Mouse (Mus musculus): ENCODE data around the gene Atrnl1. TPM values are rescaled to one million over a fixed set of nuclear protein-coding genes. Genes with fewer than 3 reads are reported as not detected.

The Atrnl1 gene
- polyA plus RNA-seq, 1 experiment from 2014 or later = 5.1 TPM

DNA sequence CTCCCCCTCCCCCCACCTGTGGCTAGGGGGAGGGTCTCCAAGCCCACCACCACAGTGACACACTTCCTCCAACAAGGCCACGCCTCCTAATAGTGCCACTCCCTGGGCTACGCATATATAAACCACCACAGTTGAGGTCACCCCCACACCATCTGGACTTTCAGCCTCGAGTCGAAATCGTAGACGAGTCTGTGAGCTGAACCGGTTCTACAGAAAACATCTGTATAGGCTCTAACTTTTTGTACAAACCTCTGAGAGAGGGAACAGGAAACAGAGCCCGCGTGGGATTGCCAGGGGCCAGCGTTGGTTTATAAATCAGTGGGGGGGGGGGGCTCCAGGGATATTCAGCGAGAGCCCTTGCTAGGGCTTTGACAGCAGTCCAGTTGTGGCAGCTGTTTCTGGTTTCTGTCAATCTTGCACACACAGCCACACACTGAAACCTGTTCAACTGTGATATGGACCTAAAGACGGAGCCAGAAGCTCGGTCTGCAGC is 508.9 kb downstream of the Atrnl1 start:
- Histone ChIP-seq H3K27me3 (ENCODE audit: insufficient read depth, poor library complexity, severe bottlenecking) (0 out of 2 replicates have a peak, but pooled peaks cover 3% of the 10 kb centered on the region), H3K9me3 (no peaks in the 10 kb centered on the region), H3K27ac (peak overlapping the region; percentile 29; the same call in 1 of the 2 replicates), H3K4me1 (peaks cover 23% of the 10 kb centered on the region), H3K4me3 (no peak overlapping the region), H3K36me3 (no peaks in the 10 kb centered on the region)
- DNase-seq (ENCODE audit: low spot score) = no peak
- 54% methylated on average over 13 of the region's 13 CpGs for WGBS

DNA sequence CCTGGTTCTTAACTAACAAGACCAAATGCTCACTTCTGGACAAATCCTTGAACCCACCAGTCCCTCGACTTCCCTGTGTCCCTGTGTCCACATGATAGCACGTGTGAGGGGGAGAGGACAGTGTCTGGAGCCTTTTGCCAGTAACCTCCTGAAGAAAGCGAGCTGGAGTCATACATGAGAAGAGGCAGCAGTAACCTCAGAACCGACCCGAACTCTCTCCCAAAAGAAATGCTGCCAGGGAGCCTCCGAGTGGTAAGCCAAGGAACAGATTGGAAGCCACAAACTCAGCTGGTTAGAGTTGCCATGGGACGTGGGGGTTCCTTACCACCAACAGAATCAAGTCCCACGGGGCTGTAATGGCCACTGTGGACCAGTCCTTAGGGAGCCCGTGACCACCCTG is 509.8 kb downstream of the Atrnl1 start:
- Histone ChIP-seq H3K4me1 (peaks cover 23% of the 10 kb centered on the region), H3K9me3 (no peaks in the 10 kb centered on the region), H3K36me3 (no peaks in the 10 kb centered on the region), H3K27me3 (ENCODE audit: insufficient read depth, poor library complexity, severe bottlenecking) (0 out of 2 replicates have a peak, but pooled peaks cover 3% of the 10 kb centered on the region), H3K27ac (no peak overlapping the region), H3K4me3 (no peak overlapping the region)
- DNase-seq (ENCODE audit: low spot score) = no peak
- 87% methylated on average over 9 of the region's 9 CpGs for WGBS

DNA sequence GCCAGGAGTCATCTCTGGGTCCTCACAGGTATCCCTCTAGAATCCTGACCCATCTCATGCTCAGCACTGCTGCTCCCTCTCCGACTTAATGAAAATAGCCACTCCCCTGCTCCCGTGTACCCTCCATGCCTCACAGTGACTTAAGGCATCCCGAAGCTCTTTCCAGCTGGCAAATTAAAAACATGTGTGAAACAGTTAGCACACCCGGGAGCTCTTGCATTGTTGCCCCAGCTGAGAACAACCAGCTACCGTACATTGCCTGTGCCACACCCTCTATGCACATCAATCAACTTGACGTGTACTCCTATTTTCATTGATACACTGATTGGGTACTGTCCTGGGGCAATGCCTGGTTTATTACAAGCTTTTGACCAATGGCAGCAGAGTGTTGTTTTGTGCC is 510.8 kb downstream of the Atrnl1 start:
- Histone ChIP-seq H3K27me3 (ENCODE audit: insufficient read depth, poor library complexity, severe bottlenecking) (0 out of 2 replicates have a peak, but pooled peaks cover 3% of the 10 kb centered on the region), H3K4me1 (peaks cover 23% of the 10 kb centered on the region), H3K9me3 (no peaks in the 10 kb centered on the region), H3K36me3 (no peaks in the 10 kb centered on the region), H3K4me3 (no peak overlapping the region), H3K27ac (no peak overlapping the region)
- 61% methylated on average over 6 of the region's 6 CpGs for WGBS
- DNase-seq (ENCODE audit: low spot score) = no peak

DNA sequence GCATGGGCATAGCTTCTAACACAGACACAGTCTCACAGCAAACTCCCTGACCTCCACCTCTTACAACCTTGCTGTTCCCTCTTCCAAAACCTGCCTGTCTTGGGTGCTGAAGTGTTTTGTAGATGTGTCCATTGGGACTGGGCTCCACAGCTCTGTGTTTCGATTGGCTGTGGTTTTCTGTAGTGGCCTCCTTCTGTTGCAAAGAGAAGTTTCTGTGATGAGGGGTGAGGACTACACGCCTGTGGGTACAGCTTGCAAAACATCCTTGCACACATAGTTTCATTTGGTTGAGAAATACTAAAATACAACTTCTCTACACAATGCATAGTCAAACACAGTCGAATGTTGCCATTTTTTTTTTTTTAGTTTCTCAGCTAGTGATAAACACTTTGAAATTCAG is 512.8 kb downstream of the Atrnl1 start:
- Histone ChIP-seq H3K27ac (no peak overlapping the region), H3K36me3 (no peaks in the 10 kb centered on the region), H3K4me3 (no peak overlapping the region), H3K4me1 (peaks cover 23% of the 10 kb centered on the region), H3K9me3 (no peaks in the 10 kb centered on the region), H3K27me3 (ENCODE audit: insufficient read depth, poor library complexity, severe bottlenecking) (0 out of 2 replicates have a peak, but pooled peaks cover 3% of the 10 kb centered on the region)
- DNase-seq (ENCODE audit: low spot score) = no peak
- 94% methylated on average over 3 of the region's 3 CpGs for WGBS

DNA sequence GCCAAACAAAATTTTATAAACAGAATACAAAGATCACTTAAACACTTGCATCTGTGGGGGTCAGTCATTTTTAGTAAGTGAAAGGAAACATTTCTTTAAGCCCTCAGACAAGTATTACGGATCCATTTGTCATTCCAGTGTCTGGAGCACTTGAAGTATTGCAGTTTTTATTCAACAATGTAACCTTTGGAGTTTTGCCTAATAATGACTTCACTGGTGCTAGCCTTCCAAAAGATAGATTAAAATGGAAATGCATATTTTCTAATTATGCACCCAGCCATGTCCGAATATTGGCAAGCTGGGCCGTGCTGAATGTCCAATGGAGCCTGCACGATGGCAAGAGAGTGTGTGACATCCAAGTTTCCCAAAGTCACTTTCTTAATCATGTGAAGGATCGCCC is 513.7 kb downstream of the Atrnl1 start:
- no peaks in the 10 kb centered on the region for H3K9me3 ChIP-seq

DNA sequence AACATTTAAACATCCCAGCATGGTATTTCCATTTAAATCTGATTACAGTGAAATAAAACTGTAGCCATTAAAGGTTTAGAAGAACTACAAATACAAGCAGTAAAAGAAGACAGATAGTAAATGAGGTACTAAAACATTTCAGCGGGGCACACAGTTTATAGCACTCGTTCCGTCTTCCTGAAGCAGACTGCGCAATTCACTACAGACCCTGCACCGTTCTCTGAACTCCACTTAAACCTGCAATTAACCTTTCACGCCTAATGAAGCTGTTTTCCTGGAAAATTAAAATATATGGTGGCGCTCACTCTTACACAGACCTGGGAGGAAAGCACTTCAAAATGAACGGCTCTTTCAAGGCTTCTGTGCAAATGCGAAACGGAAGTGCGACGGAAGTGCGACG is 514.2 kb downstream of the Atrnl1 start:
- DNase-seq (ENCODE audit: low spot score) = no peak
- peaks cover 16% of the 10 kb centered on the region for H3K4me1 ChIP-seq
- 0 out of 2 replicates have a peak, but pooled peaks cover 3% of the 10 kb centered on the region for H3K27me3 ChIP-seq (ENCODE audit: insufficient read depth, poor library complexity, severe bottlenecking)
- no peak overlapping the region for H3K4me3 ChIP-seq
- no peaks in the 10 kb centered on the region for H3K36me3 ChIP-seq
- no peaks in the 10 kb centered on the region for H3K9me3 ChIP-seq
- H3K27ac ChIP-seq = no peak overlapping the region
- 90% methylated on average over 14 of the region's 14 CpGs for WGBS

More for the DNA sequence above, 513.7 kb downstream of the Atrnl1 start:
- Histone ChIP-seq H3K36me3 (no peaks in the 10 kb centered on the region), H3K27me3 (ENCODE audit: insufficient read depth, poor library complexity, severe bottlenecking) (0 out of 2 replicates have a peak, but pooled peaks cover 3% of the 10 kb centered on the region), H3K4me3 (no peak overlapping the region), H3K4me1 (peaks cover 20% of the 10 kb centered on the region), H3K27ac (no peak overlapping the region)
- WGBS = 93% methylated on average over 5 of the region's 5 CpGs
- DNase-seq (ENCODE audit: low spot score) = no peak

DNA sequence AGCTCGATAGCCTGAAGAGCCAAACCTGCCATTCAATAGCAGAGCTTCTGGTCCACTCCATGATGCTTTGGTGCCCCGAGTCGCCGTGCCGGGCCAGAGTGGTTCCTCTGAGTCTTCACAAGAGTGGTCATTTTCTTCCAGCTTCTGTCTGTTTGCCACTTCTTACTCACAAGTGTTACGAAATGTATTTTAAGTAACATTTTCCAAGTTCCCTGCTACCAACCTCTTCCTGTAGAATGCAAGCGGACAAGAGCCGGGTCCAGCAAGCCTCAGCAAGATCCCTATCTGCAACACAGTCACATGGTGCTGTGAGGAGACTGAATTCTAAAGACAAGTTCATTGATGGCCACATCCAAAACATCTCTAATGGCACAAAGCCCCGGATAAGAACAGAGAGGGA is 521.1 kb downstream of the Atrnl1 start:
- peaks cover 5% of the 10 kb centered on the region; the same call in 1 of the 2 replicates for H3K36me3 ChIP-seq
- 83% methylated on average over 9 of the region's 9 CpGs for WGBS
- no peak for DNase-seq (ENCODE audit: low spot score)
- H3K27me3 ChIP-seq (ENCODE audit: insufficient read depth, poor library complexity, severe bottlenecking) = no peaks in the 10 kb centered on the region
- no peak overlapping the region for H3K27ac ChIP-seq
- H3K4me3 ChIP-seq = no peak overlapping the region
- H3K9me3 ChIP-seq = no peaks in the 10 kb centered on the region
- H3K4me1 ChIP-seq = 0 out of 2 replicates have a peak, but pooled peaks cover 3% of the 10 kb centered on the region

DNA sequence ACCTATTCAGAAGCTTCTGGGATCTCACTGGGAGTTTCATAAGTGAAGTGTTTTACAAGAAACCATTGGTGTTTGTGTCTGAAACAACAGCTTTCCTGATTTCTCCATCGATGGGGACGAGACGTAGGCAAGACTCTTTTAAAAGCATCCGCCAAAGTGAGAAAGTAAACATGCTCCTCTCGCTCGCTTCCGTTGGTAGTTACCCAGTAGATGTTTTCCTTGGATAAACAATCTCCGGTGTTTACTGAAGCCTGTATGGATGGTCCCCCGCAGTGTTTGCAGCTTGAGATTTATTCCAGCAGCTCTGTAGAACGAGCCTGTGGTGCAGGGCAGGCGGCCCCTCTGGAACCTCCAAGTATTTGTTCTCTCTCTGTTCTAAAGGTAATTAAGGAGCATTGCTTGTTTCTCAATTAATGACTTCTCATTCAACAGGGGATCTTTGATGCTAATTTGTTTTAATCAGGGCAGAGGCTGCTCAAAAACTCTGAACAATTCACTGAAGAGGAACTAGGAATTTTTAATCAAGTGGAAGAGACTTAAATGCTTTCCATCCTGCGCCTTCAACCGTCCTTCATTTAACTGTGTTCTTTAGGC is 529.5 kb downstream of the Atrnl1 start:
- H3K27ac ChIP-seq = no peak overlapping the region
- 41% methylated on average over 13 of the region's 13 CpGs for WGBS
- DNase-seq (ENCODE audit: low spot score) = no peak

DNA sequence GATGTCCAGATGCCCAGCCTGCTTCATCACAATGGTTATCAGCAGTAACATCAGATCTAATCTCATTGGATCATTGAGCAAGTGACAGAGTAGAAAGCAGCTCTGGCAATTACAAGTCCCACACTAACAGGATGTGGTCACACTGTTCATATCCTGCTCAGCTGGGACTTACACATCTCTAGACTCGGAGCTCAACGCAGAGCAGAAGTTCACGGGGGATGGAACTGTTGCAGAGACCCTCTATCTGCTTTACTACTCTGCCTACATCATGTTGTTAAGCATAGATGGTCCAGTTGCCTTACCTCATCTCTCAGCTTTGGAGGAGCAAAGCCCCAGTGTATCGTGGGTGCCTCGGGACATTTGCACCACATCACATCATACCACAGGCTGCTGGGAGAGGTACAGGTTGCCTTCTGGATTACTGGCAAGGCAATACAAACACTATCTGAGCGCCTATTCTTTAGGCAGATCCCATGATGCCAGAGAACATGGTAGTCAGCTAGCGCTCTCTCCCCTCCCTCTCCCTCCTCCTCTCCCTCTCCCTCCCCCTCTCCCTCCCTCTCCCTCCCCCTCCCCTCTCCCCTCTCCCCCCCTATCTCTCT is 533.1 kb downstream of the Atrnl1 start:
- no peaks in the 10 kb centered on the region for H3K36me3 ChIP-seq
- H3K9me3 ChIP-seq = no peaks in the 10 kb centered on the region
- no peak overlapping the region for H3K27ac ChIP-seq
- H3K4me3 ChIP-seq = no peak overlapping the region
- peaks cover 5% of the 10 kb centered on the region; the same call in 1 of the 2 replicates for H3K27me3 ChIP-seq (ENCODE audit: insufficient read depth, poor library complexity, severe bottlenecking)
- DNase-seq (ENCODE audit: low spot score) = no peak
- H3K4me1 ChIP-seq = peaks cover 9% of the 10 kb centered on the region; the same call in 1 of the 2 replicates
- 88% methylated on average over 7 of the region's 7 CpGs for WGBS

More for the DNA sequence above, 529.5 kb downstream of the Atrnl1 start:
- Histone ChIP-seq H3K9me3 (no peaks in the 10 kb centered on the region), H3K4me3 (no peak overlapping the region), H3K4me1 (0 out of 2 replicates have a peak, but pooled peaks cover 8% of the 10 kb centered on the region), H3K27me3 (ENCODE audit: insufficient read depth, poor library complexity, severe bottlenecking) (no peaks in the 10 kb centered on the region), H3K36me3 (no peaks in the 10 kb centered on the region)

DNA sequence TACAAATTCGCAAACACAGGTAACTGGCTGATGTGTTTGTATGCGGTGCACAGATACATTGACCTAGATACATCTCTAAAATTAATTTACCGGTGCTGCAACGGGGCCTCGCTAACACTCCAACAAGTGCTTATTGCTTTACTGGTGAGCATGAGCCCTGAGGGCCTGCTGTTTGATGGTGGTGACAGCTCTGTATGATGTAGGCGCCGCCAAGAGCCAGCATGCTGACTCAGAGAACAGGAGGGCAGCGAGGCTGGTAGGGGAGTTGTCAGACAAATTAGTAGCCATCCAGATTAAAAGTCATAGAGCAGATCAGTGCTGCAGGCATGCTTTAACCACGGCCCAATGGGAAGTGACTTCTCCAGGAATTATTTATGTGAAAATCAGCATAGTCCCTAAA is 534.7 kb downstream of the Atrnl1 start:
- peaks cover 9% of the 10 kb centered on the region; the same call in 1 of the 2 replicates for H3K4me1 ChIP-seq
- H3K27me3 ChIP-seq (ENCODE audit: insufficient read depth, poor library complexity, severe bottlenecking) = peaks cover 9% of the 10 kb centered on the region; the same call in 1 of the 2 replicates
- H3K9me3 ChIP-seq = no peaks in the 10 kb centered on the region
- H3K4me3 ChIP-seq = no peak overlapping the region
- no peak overlapping the region for H3K27ac ChIP-seq
- no peaks in the 10 kb centered on the region for H3K36me3 ChIP-seq
- no peak for DNase-seq (ENCODE audit: low spot score)
- 49% methylated on average over 9 of the region's 9 CpGs for WGBS

DNA sequence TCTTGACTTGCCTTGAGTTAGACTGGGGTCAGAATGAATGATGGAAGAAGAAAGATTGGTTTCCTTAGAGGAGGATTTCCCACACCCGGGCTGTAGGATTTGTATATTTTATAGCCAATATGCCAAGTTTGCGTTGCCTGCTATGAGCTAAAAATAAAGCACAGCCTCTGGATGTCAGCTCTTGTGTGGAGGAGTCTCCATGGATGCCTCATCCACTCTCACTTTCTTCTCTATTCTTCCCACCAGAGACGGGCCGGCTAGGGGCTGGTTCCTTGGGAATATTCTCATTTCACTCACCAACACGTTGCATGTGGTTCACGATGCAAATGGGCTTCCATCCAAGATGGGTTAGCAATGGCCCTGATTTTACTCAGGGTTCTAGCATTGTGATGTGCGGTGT is 540.4 kb downstream of the Atrnl1 start:
- Histone ChIP-seq H3K36me3 (no peaks in the 10 kb centered on the region), H3K27ac (no peak overlapping the region), H3K27me3 (ENCODE audit: insufficient read depth, poor library complexity, severe bottlenecking) (peaks cover 9% of the 10 kb centered on the region; the same call in 1 of the 2 replicates), H3K9me3 (no peaks in the 10 kb centered on the region), H3K4me3 (no peak overlapping the region), H3K4me1 (no peaks in the 10 kb centered on the region)
- DNase-seq (ENCODE audit: low spot score) = no peak
- 90% methylated on average over 7 of the region's 7 CpGs for WGBS

DNA sequence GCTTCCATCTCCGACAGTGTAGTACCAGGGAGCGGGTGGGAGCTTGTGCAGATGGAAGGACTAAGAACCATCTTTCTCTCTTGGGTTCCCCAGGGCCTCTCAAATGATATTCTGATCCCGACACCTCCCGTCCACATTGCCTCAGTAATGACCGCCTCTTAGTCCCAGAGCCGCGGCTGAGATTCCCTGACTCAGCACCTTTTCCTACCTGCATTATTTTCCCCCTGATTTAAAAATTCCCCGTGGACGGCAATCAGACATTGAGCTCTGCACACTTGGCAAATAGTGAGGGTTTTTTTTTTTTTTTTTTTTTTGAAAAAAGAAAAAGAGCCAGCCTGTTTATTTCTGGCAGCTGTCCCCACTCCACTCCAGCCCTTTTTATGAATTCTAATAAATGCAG is 550.7 kb downstream of the Atrnl1 start:
- H3K27me3 ChIP-seq (ENCODE audit: insufficient read depth, poor library complexity, severe bottlenecking) = peaks cover 24% of the 10 kb centered on the region
- no peaks in the 10 kb centered on the region for H3K36me3 ChIP-seq
- H3K4me3 ChIP-seq = no peak overlapping the region
- no peaks in the 10 kb centered on the region for H3K4me1 ChIP-seq
- H3K9me3 ChIP-seq = no peaks in the 10 kb centered on the region
- WGBS = 81% methylated on average over 9 of the region's 9 CpGs
- DNase-seq (ENCODE audit: low spot score) = no peak
- no peak overlapping the region for H3K27ac ChIP-seq

DNA sequence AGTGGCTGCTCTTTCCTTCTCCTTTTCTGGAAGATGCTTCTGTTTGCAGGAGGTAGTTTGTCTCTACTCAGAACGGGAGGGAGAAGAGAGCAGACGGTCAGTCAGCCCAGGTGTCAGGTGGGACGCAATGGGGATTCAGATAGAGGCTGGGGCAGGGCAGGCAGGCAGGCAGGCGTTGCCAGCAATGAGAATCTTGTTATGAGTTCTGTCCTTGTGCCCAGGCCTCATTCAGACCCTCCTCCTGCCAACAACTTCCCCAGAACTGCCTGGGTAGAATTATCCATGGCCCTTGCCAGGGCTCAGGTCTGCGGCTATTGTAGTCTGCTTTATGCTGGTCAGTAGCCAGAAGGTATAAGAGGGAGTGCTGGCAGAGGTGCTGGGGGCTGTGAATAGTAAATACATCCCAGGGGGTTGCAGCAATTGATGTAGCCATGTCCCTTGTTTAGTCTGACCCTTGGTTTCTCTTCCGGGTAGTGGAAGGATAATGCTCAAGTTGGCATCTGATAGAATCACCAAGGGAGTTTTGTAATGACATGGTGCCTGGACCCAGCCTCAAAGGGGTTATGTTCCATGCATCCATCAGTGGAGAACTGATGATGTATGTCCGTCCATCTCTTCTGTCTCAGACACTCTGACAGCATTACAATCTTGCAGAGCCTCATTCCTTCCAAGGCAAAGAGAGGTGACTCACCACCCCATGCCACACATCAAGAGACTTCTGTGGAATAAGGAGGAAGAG is 554.2 kb downstream of the Atrnl1 start:
- WGBS = 77% methylated on average over 7 of the region's 7 CpGs
- no peaks in the 10 kb centered on the region for H3K9me3 ChIP-seq

More for the DNA sequence above, 554.2 kb downstream of the Atrnl1 start:
- Histone ChIP-seq H3K4me3 (no peak overlapping the region), H3K4me1 (no peaks in the 10 kb centered on the region), H3K27me3 (ENCODE audit: insufficient read depth, poor library complexity, severe bottlenecking) (peaks cover 41% of the 10 kb centered on the region), H3K36me3 (no peaks in the 10 kb centered on the region), H3K27ac (no peak overlapping the region)
- no peak for DNase-seq (ENCODE audit: low spot score)
